Mouse (Mus musculus) adrenal gland, adult 2 months (tissue): ENCODE results near the gene Slc38a7. TPM values are rescaled to one million over a fixed set of nuclear protein-coding genes. Genes with fewer than 3 reads are reported as not detected.
A peak's percentile ranks its signal among the peaks of the same experiment; 100 is the strongest.
"Not testable (repeated sequence)": the region's sequence is repeated elsewhere in the genome, so short reads cannot be mapped to it uniquely, and the experiment has no call there.

Experiments used
- DNase-seq: peaks from one replicate; pipeline ENCODE4 v3.0.0; 2021
- polyA plus RNA-seq: library from polyadenylated mRNA; depleted of rRNA; stranded (reverse); fragments of >200 nt; gene quantifications from 2 replicates; pipeline ENCODE4 v1.2.3, GENCODE M21; 2012; rRNA removed
- total RNA-seq, 2 experiments: library from RNA; stranded (reverse); gene quantifications; 2 replicates each; pipeline ENCODE4 v1.2.3; 2021

The Slc38a7 gene
- total and polyA plus RNA-seq, 3 experiments: 16.8 to 34.1 (median 20.8) TPM

- peak; percentile 93 for DNase-seq
These were observed 45.5 kb downstream of the Slc38a7 start for GRCm38 (mm10) chr8:95807861-95808260.

GRCm38 (mm10) chr8:95807331-95807843 is 46.0 kb downstream of the Slc38a7 start, which contains the start of gene Cnot1:
Gene Cnot1, minus strand, starts transcription at chr8:95807464.
- DNase-seq: peak; percentile 98

GRCm38 (mm10) chr8:95806461-95807191 is 46.7 kb downstream of the Slc38a7 start:
- DNase-seq: no peak

DNA sequence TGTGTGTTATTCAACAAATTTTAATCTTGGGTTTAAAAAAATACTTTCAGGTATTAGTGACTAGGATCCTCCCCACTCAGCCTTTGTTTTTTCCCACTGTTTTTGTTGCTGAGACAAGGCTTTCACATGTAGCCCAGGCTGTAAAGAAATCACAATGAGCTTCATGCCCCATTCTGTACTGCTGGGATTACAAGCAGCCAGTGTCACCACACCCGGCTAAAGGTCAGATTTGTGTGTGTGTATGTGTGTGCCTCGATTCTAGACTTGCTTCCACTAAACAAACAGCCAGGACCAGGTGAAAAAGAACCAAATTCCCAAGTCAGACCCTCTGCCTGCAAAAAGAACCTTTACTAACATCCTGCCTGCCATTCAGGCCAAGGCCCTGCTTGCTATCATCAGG is 47.9 kb downstream of the Slc38a7 start:
- DNase-seq: no peak

- DNase-seq: no peak
These were observed 51.1 kb downstream of the Slc38a7 start for GRCm38 (mm10) chr8:95802231-95802630.

DNA sequence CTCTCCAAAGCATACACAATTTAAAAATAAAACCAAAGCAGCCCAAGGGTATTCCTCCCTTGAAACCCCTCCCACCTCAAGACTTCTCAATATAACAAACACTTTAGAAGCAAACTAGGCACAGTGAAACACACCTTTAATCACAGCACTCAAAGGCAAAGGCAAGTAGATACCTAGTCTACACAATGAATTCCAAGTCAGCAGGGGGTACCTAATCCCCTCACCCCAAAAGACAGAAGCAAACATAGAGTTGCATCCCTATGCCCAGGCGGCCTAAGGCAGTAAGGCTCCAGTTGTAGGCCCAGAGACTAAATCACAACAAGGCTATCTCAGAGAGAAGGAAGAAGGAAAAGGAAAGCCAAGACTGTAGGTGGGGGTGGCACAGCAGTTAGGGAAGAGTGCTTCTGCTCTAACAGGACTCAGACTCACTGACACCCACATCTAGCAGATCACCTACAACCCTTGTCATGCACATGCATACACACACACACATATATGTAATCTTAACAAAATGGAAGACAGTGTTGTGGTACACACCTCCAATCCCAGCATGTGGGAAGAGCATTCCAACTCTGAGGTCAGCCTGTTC is 51.8 kb downstream of the Slc38a7 start:
- no peak for DNase-seq

GRCm38 (mm10) chr8:95800353-95800752 is 53.0 kb downstream of the Slc38a7 start:
- no peak for DNase-seq

- DNase-seq: no peak
These were observed 53.4 kb downstream of the Slc38a7 start for GRCm38 (mm10) chr8:95799891-95800290.

DNA sequence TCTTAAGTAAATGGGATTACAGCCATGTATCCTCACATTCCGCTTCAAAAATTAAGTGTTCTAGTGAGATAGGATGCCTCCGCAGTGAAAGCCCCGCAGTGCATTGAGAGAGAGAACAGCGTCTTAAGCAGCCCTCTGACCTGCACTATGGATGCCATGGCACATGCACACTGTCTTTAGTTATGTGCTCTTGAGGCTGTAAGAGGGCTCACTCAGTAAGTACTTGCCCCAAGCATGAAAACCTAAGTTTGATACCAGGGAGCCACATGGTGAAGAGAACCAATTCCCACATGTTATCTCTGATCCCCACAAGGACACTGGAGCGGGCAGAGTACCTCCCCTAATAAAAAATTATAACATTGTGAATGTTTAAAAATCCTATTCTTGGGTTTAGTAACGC is 54.2 kb downstream of the Slc38a7 start:
- no peak for DNase-seq

DNA sequence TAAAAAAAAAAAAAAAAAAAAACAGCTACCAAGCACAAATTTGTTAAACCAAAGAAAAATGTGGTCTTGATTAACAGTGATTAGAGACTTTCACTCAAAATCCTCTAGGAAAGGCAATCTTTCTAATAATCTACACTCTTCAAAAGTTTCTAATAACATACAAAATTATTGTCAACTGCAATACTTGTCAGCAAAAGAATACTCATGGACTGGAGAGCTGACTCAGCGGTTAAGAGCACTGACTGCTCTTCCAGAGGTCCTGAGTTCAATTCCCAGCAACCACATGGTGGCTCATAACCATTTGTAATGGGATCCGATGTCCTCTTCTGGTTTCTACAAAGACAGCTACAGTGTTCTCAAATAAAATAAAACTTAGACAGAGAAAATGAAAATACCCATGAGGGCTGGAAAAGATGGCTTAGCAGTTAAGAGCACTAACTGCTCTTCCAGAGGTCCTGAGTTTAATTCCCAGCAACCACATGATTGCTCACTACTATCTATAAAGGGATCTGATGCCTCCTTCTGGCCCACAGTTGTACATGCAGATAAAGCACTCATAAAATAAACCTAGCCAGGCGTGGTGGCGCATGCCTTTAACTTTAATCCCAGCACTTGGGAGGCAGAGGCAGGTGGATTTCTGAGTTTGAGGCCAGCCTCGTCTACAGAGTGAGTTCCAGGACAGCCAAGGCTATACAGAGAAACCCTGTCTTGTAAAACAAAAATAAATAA is 57.8 kb downstream of the Slc38a7 start:
- DNase-seq: not testable (repeated sequence)

Other genes starting within 250 kb of the Slc38a7 start
- gene Gins3, start 220.1 kb downstream of the Slc38a7 start, total RNA-seq: 1 to 10 TPM; 2.0 to 2.8 TPM
- 1.2 and 1.7 TPM in 2 replicates for gene Gins3, start 220.1 kb downstream of the Slc38a7 start, polyA plus RNA-seq
- 10 to 100 TPM; 18.5 to 30.1 TPM for gene Ndrg4, start 176.6 kb downstream of the Slc38a7 start, total RNA-seq
- gene Ndrg4, start 176.6 kb downstream of the Slc38a7 start, polyA plus RNA-seq: 81.1 and 101 TPM in 2 replicates
- gene Setd6, start 137.7 kb downstream of the Slc38a7 start, total RNA-seq: 10 to 100 TPM; 28.9 to 39.7 TPM
- gene Setd6, start 137.7 kb downstream of the Slc38a7 start, polyA plus RNA-seq: 15.3 and 16.3 TPM in 2 replicates
- gene Cnot1, start 46.1 kb downstream of the Slc38a7 start, total RNA-seq: 100 to 1,000 TPM; 113 to 193 TPM
- 27.6 and 52.4 TPM in 2 replicates for gene Cnot1, start 46.1 kb downstream of the Slc38a7 start, polyA plus RNA-seq
- gene Sap18b, start 28.2 kb downstream of the Slc38a7 start, total RNA-seq: 100 to 1,000 TPM; 178 to 183 TPM
- gene Sap18b, start 28.2 kb downstream of the Slc38a7 start, polyA plus RNA-seq: 25.5 and 27.5 TPM in 2 replicates
- 100 to 1,000 TPM; 131 to 140 TPM for gene Got2, start 35.0 kb upstream of the Slc38a7 start, total RNA-seq
- 105 and 111 TPM in 2 replicates for gene Got2, start 35.0 kb upstream of the Slc38a7 start, polyA plus RNA-seq